Mouse (Mus musculus) ovary, postnatal 10 days (tissue): ENCODE measurements around the gene Slmap.
A peak's percentile ranks its signal among the peaks of the same experiment; 100 is the strongest.
"Not testable (repeated sequence)": the region's sequence is repeated elsewhere in the genome, so short reads cannot be mapped to it uniquely, and the experiment has no call there.

Experiments
- DNase-seq: peaks from one replicate; pipeline ENCODE4 v3.0.0; 2022; ENCODE audit warnings: low spot score

The Slmap gene

GRCm38 (mm10) chr14:26388961-26389360 lies 145.8 kb downstream of the Slmap start:
- DNase-seq, result not testable (repeated sequence)

- DNase-seq, result not testable (repeated sequence)
Measured at GRCm38 (mm10) chr14:26386999-26387398, 147.7 kb downstream of the Slmap start.

- not testable (repeated sequence) for DNase-seq
Measured at GRCm38 (mm10) chr14:26385659-26386058, 149.1 kb downstream of the Slmap start.

- DNase-seq, result no peak
Measured at GRCm38 (mm10) chr14:26379071-26379470, 155.7 kb downstream of the Slmap start.

- DNase-seq, result peak; percentile 55
Measured at GRCm38 (mm10) chr14:26376652-26377051, 158.1 kb downstream of the Slmap start.
